Mouse (Mus musculus) megakaryocyte progenitor cell, adult 5-6 weeks (primary cell): ENCODE results near the gene Auts2. TPM values are rescaled to one million over a fixed set of nuclear protein-coding genes. Genes with fewer than 3 reads are reported as not detected.

Source experiments
- ATAC-seq: replicated peaks from 2 replicates; pipeline ENCODE4 v1.8.0; 2016; ENCODE audit warnings: mild to moderate bottlenecking, moderate TSS enrichment, inconsistent platforms; ENCODE audit not compliant: poor library complexity
- total RNA-seq, 2 experiments: library from RNA; stranded (forward) in 1 of 2; stranded (reverse) in 1 of 2; fragments of 157-497, 149-512 nt in 1 of 2; fragments of 200-1000 nt in 1 of 2; gene quantifications; 2 replicates each; pipeline versions ENCODE4 v1.2.3 to v1.2.4; 2015 to 2017

Auts2 gene
- total RNA-seq, 2 experiments from 2014 or later = 3.9 to 15.0 TPM

GRCm38 (mm10) chr5:131851597-131852453 lies 691.3 kb downstream of the Auts2 start:
- no peak for ATAC-seq

DNA sequence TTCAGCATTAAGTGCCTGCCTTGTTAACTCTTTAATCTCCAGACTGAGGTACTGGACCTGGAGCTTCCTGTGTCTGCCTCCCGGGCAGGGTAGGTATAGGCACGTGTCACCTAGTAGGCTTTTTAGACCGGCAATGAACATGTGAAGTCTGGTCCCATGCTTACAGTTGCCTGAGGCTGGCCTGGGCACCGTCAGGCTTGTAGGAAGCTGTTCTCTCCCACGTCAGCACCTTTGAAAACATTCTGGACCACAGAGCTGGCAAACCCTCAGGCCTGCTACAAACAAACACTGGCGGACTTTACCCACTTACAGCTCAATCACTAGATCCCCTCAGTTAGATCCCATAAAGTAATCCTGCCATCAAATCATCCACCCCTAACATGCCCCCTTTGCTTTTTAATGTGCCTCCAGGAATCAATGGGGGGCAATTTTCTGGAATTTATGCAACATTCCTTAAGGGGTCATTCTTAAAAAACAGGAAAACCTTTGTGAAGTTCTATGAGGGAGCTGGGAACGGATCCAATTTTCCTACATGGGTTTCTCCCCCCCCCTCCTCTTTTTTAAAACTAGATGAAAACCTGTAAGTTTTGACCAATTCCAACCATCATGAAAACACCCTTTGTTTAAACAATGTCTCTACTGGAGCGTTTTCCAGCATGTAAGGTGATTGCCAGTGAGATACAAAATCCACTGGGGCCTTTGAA lies 692.4 kb downstream of the Auts2 start:
- no peak for ATAC-seq

GRCm38 (mm10) chr5:131849644-131850043 lies 693.5 kb downstream of the Auts2 start:
- no peak for ATAC-seq

DNA sequence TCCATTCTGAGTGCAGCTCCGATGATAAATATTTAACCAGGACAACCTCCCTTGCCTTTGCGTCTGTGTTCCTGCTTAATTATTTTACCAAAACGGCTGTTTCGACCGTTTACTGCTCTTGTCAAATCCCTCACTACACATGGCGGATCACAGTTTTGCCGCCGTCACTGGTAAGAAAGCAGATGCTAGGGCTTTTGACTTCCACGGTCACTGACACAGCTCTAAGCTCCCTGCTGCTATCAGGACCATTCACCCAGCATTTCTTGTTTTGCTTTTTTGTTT lies 698.7 kb downstream of the Auts2 start:
- ATAC-seq = no peak

GRCm38 (mm10) chr5:131843766-131844518 lies 699.2 kb downstream of the Auts2 start:
- no peak for ATAC-seq

GRCm38 (mm10) chr5:131839657-131840315 lies 703.4 kb downstream of the Auts2 start:
- no peak for ATAC-seq

- peak; percentile 94 for ATAC-seq
These were observed 704.1 kb downstream of the Auts2 start for GRCm38 (mm10) chr5:131839023-131839422.

DNA sequence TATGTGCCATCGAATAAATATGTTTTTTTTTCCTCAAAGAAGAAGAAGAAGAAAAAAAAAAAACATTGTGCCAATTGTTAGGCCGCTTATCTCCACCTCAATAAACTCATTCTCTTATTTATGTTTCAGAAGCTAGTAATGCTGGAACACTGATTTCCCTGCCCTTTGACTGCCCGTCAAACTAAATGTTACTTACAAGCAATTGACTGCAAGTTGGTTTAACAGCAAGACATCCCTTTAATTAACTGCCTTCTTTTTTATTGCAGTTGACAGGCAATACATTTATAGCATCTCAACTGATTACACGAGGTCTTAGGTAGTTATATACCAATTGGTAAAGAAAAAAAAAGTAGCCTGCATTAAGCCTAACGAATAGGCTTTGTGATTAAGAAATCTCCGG lies 705.1 kb downstream of the Auts2 start:
- no peak for ATAC-seq

GRCm38 (mm10) chr5:131836014-131836735 lies 707.0 kb downstream of the Auts2 start:
- ATAC-seq = no peak

DNA sequence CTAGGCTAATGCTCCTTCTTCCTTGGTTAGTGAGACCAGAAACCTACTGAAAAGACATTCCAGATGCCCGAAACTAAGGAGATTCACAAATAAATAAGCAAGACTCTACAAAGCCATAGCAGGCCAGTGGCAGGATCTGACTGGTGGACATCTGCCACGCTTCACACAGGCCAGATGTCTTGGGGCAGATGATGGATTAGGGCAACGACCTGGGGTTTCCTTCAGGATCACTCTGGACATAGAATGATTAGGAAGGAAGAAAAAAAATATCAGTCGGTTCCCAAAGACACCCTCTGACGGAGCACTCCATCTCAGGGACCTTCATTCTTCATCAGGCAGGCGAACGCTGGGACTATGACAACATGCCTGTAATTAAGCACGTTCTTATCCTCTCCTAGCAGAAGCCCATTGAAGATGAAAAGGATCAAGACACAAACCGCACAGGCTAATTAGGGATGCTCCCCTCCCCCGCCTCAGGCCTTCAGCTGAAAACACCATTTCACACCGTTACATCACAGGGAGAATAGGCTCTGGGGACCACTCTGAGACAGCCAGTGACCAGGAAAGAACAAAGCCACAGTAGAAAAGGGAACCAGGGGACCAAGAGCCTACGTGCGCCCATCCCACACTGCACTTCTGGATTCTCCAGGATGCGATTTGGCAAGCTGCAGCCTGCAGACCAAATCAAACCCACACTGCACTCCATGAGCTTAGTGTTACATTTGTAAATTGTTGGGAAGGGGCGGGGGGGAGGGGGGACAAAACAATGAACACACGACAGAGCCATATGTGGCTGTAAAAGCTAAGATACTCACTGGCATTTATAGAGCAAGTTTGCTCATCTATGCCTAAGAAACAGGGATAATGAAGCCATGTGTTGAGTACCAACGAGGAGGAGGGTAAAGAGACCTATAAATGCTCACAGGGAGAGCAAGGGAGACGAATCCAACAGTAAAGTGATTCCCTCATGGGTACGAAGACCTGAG lies 710.0 kb downstream of the Auts2 start:
- ATAC-seq = no peak

DNA sequence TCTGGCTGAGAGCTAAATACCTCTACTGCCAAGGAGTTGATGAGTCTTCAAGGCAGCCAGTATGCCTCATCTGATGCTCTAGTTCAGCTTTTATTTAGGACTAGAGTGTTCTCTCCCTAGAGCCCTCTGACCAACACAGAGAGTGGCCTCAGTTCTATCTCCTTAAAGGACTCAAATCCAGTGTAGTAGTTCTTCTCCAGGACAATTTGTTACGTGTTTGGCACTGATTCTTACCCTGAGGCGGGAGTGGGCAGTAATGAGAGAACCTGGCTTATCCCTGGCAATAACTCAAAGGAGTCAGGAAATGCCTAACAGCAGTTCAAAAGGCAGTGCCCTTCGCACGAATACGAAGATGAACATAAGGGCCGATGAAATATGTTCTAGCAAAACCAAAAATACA lies 713.0 kb downstream of the Auts2 start:
- ATAC-seq = no peak

DNA sequence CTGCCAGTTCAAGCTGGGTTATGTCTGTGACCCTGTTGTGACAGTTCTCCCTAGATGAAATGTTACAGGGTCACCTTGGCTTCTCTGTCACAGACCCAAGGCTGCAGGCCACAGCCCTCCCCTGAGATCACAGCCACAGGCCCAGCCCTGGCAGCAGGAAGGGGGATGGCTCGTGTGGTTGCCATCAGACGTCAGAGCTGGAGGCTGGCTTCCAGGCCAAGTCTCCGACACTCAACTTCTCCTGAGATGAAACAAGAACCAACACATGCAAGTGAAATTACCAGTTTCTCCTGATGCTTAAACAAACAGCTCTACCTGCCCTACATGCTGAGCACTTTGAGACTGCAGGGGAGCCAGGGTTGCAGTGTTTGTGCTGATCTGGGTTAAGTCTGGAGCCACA lies 713.9 kb downstream of the Auts2 start:
- ATAC-seq = peak; percentile 94

DNA sequence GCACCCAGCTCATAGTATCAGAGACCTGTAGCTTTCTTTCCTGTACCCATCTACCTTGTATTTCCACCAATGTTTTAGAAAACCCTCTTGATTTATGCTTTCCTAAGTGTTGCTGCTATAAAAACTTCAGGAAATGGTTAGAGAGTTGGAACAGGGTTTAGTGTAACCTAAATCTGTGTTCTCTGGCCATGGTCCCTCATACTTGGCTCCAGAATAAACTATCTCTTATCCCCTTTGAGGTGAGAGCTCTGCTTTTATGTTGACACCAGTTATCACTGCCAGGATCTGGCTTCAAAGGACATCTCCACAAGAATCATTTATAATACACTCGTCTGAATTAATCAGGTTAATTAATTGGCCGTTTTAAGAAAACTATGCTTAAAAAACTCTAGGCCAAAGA lies 714.5 kb downstream of the Auts2 start:
- no peak for ATAC-seq

GRCm38 (mm10) chr5:131826362-131827261 lies 716.5 kb downstream of the Auts2 start:
- ATAC-seq = no peak

DNA sequence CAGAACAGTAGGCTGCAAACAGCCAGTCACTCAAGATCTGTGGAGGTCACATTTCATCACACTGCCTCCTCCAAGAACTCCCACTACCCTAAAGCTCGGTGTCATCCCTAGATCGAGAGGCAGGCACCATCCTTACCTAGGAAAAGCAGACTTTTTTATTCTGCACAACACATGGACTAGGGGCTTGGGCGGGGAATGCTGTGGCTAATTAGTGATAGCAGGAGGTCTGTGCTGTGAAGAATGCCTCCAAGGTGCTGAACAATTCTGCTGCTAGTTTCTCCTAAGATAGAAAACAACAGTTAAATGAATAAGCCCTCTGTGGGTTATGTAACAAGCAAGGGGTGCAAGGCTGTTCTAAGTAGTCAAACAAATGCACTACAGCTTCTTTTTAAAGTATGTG lies 717.7 kb downstream of the Auts2 start:
- ATAC-seq = no peak

GRCm38 (mm10) chr5:131824197-131824991 lies 718.8 kb downstream of the Auts2 start:
- ATAC-seq = no peak

DNA sequence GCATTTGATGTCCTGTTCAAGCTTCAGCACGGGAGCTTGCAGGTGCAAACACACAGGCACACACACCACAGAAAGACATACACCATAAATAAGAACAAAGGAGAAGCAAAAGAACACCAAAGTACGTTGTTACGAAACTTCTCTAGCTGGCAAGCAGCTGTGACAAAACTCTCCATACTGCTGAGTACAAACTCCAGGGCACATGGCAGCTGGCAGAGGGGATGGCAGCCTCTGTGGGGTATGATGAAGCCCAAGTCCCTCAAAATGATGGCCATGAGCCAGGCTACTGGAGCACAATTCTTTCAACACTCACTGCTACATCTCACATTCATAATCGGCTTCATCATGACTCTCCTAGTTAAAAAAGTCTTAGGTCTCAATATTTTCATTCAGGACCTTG lies 721.7 kb downstream of the Auts2 start:
- peak; percentile 29; the same call in 1 of the 2 replicates for ATAC-seq
